Mouse (Mus musculus) 3T3-L1 (cell line): ENCODE measurements at regions not wholly inside any gene's neighbourhood (a gene's known extent, or its start where the extent isn't known, plus 50 kb on each side); places are given as distances from the start of the nearest gene placed in this dataset.

Experiments
- DNase-seq: peaks from one replicate; pipeline ENCODE4 v3.0.0-alpha.2; 2015; ENCODE audit warnings: low read depth, low spot score

GRCm38 (mm10) chr6:116767738-116768522 is 51.2 kb upstream of the Tmem72 start:
- peak; percentile 85 for DNase-seq

GRCm38 (mm10) chr6:116774954-116775675 is 58.4 kb upstream of the Tmem72 start:
- DNase-seq = peak; percentile 62

DNA sequence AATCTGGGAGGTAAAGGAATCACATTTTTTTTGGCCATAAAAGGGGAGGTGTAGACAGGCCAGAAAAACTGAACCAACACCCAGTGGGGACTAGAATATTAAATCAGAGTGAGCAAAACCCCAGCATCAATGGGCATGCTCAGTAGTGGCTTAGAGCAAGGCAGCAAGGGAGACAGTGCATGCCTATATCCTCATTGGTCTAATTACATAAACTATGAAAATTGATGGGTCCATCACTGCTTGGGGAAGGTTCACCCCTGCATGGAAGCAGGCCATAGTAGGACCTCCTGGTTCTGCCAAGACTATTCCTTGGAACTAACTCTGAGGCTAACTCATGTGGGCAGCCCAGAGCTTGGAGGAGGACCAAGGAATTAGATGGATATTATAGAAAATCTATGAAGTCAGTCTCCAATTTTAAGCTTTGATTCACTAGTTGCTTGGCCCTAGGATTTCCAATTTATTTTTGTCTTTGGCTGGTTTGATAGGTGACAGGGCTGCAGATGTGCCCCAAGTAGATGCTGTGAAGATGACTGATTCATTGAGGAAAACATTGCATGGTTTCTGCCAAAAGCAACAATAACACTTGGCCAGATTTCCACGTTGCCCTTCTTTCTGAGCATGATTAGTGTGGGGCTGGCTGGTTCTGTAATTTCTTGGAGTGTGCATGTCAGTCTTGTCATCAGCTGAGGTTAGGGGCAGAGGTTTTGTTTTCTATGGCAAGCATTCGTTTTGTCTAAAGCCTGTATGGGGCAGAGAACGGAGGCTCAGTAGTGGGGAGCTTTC is 70.0 kb upstream of the Tmem72 start:
- DNase-seq = peak; percentile 84

DNA sequence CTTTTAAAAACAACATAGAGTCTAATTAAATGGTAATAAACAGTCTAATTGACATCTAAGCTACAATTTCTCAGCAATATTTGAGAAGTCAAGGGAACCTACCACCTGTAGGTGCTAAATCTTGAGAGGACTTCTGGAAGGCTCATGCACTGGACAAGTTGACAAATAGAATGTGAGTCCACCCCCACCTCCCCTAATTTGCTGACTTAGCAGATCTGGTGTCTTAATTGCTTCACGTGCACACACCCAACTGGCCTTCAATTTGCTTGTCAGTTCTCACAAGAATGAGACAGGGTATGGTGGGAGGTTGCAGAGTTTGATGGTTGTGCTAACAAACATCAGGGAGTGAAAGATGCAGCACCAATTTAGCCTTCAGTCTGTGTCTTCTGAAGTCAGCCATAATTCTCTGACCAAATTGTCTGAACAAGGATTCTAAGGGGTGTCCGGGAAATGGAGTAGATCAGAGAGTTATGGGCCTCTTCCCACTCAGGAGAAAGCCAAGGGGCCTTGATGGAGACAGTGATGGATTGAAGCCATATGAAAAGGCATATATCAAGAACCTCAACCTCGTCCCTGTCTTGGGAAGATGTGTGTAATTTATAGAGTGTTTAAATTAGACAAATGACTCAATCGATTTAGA is 76.7 kb upstream of the Tmem72 start:
- no peak for DNase-seq

- no peak for DNase-seq
Measured at GRCm38 (mm10) chr6:116793961-116794336, 77.2 kb upstream of the Tmem72 start.

DNA sequence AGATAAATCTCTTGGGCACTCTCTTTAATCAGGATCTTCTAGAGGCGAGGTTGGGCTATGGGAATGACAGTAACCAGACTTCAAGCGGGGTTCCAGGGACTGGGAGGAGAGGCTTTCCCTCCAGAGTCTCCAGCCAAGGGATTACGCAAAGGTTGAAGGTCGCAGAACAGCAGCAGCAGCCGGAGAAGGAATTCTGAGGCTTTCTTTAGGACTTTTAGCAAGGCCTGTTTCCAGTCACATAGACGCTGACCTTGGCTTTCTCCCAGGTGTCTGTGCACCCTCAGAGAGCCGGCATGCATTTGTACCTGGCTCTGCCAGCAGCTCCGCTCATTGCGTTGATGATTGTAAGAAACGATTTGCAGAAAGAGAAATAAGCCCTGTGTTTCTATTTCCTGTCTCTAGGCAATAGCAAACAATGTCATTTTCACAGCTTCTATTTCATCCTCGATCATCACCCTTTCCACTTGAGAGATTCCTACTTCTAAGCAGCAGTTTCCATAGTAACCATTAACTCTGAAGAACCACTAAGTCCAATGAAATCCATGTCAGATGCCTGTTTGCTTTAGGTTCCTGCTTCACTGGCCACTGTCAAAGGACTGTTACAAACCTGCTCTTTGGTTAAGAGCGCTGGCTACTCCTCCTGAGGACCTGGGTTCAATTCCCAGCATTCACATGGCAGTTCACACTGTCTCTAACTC is 104.7 kb upstream of the Tmem72 start:
- DNase-seq = no peak

GRCm38 (mm10) chr6:116822605-116823004 is 105.9 kb upstream of the Tmem72 start:
- no peak for DNase-seq

DNA sequence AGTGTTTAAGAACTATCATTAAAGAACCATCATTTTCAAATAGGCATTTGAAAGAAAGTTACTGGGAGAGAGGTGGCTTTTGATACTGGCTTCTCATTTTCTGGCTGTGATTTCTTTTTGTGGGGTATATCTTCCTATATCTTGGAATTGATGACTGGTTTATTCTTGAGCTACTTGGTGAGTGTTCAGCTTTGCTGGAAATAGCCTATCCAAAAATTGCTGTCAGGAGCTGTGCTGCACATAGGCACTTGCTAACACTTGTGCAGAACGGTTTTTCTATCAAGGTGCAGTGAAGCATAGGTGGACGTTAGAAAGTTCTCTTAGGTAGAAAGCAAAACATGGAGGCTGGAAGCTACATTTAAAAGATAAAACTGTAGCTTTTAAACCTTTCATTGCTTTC is 108.9 kb upstream of the Tmem72 start:
- DNase-seq = no peak

- peak; percentile 50 for DNase-seq
Measured at GRCm38 (mm10) chr6:116829341-116829740, 112.6 kb upstream of the Tmem72 start.

GRCm38 (mm10) chr6:116845990-116846862 is 129.5 kb upstream of the Tmem72 start:
- DNase-seq = no peak

DNA sequence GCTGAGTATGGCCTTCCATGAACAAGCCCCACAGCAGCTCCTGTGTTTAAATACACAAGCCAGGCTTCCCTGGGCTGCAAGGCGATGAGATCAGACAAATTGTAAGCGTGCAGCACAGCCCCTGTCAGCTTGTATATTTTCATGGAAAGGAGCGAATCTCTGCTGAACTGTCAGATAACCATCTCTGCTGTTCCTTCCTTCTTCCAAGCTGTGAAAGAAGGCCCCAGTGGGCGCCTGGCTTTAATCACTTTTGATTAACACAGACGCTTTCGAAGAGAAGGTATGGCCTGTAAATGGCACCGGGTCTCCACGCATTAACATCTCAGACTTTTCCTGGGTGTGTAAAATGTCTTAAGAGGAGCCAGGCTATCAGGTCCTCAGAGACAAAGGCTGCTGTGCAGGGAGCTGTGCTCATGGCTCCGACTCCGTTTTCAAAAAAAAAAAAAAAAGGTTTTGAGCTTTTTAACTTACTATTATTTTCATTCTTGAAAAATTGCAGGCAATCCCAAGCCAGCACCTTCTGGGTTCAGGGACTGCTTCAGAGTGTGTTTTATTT is 131.9 kb upstream of the Tmem72 start:
- no peak for DNase-seq

GRCm38 (mm10) chr6:116854029-116854428 is 137.3 kb upstream of the Tmem72 start:
- no peak for DNase-seq

- no peak for DNase-seq
Measured at GRCm38 (mm10) chr6:116856093-116856492, 139.4 kb upstream of the Tmem72 start.

DNA sequence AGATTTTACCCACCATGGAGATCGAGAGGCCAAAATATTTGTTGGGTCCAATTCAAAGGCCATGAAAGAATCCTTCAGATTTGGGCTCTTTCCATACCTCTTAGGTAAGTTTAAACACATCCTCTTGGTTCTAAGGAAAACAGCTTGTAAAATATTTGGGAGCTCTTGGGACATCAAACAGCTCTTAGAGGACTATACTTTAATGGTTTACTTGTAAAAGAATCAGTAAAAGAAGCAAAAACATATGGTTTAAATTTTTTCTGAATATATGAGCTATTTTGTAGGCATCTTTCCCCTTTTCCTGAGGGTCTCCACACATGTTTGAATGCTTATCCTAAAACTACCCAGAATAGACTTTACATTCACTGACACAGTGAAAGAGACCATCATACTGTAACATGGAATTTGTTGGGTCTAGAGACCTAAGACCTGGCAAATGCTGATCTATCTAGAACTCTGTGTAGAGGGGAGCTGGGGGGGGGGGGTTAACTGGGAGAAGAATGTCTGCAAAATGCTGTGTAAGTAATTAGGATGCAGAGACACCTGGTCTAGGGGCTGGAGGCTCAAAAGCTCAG is 140.3 kb upstream of the Tmem72 start:
- no peak for DNase-seq

GRCm38 (mm10) chr6:116863130-116863529 is 146.4 kb upstream of the Tmem72 start:
- DNase-seq = no peak

DNA sequence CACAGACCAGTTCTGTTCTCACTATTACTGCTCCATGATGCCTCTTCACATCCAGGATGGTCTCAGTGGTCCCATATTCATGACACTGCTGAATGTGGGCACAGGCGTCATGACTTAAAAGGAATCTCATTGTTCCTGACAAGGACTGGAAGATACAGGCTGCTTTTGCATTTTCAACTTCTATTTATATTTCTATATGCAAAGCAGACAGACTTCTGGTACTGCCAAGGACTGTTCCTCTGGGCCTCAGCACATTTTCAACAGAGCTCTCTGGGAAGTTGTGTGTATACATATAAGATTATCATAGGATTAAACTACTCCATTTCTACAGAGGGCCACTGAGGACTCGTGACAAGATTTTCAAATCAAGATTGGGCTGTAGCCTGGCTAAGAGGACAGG is 146.9 kb upstream of the Tmem72 start:
- DNase-seq = no peak

DNA sequence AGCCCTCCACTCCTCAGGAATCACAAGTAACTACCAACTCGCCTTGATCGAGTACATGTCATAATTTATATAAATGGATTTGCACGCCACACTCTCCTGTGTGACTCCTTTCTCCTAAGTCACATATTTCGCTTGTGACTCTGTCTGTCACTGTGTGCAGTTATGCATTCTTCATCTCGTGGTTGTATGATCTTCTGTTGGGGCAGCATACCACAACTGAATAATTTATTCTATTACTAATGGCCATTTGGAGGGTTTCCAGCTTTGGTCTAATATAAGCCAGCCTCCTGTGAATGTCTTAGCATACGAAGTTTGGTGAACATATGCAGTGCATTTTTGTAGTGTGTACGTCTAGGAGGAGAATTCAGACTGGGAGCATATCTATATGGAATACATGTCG is 176.6 kb upstream of the Tmem72 start:
- peak; percentile 17 for DNase-seq

DNA sequence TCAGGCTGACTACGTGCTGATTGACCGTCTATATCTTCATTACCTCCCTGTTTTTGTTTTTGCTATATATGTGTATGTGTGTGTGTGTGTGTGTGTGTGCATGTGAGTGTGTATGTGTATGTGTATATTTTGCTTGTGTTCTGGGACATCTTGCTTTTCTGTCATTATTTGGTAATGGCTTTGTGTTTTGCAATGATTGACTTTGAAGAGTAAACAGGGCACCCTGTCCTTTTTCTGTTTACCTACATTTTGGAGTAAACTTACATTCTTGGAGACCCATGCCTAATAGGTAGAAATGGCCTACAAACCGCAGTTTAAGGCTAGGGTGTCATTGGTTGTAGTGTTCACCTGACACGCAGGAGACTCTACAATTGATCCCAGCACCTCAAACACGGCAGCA is 177.5 kb upstream of the Tmem72 start:
- no peak for DNase-seq

- DNase-seq = peak; percentile 89
Measured at GRCm38 (mm10) chr6:116895114-116895513, 178.4 kb upstream of the Tmem72 start.
